In the genomic region with DNA sequence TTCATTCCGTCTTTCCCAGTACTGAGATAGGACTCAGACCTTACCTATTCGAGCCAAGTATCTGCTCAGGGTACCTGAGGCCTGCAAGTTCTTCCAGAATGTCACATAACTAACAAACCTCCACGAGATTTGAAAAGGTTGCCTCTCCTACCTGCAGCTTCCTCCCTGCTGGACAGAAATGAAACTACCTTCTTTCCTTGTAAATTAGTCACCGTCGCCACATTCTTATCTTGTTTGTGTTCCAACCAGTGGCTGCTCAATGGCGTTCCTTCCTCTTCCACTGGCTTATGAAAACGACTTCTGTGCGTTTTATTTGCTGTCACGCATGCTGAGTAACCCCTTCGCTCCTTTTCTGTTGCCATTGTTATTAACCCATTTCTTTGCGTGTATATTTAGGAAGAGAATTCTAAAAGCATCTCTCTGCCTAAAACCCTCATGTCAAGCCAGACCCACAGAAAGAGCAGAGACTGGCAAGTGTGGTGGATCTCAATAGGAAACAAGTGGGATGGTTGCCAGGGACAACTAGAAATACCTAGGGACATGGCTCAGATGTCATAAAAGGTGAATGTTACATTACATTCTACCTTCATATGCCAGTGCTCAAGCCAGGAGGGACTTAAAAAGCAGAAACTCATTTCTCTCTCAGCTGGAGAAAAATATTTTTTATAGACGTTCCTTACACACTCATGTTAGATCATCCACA, we compare ENCODE assay signal across 17 mouse cellular contexts.
"Had no signal": no experiment of that assay in that cellular context is flagged by ENCODE, and none has a peak within 500 bp of the region (broad histone marks: within the 10 kb centered on the region; RNA-seq: fewer than 3 reads in every experiment).

No protein-coding gene starts in this region.

- H3K4me2 ChIP-seq: limb, embryonic 13.5 days; midbrain, embryonic 15.5 days; neural tube, embryonic 12.5 days; stomach, embryonic 15.5 days had no signal

- ATAC-seq: intestine, embryonic 16.5 days; midbrain, embryonic 15.5 days had no signal

- H3K9ac ChIP-seq: limb, embryonic 13.5 days; liver, embryonic 14.5 days; midbrain, embryonic 15.5 days; neural tube, embryonic 12.5 days; stomach, embryonic 15.5 days had no signal

- H3K4me1 ChIP-seq: midbrain, embryonic 15.5 days; neural tube, embryonic 12.5 days had no signal

- DNase-seq: kidney, adult 8-10 months; kidney, postnatal 36 days; layer of hippocampus, adult 9-11 months; layer of hippocampus, postnatal 36 days; left cerebral cortex, postnatal 4 days; lung, postnatal 4 days; right cerebral cortex, postnatal 4 days; thymus, adult 18-20 months; thymus, postnatal 14 days had no signal

- H3K27ac ChIP-seq: kidney, postnatal 0 days; limb, embryonic 13.5 days; liver, embryonic 14.5 days; midbrain, embryonic 10.5 days; midbrain, embryonic 15.5 days; neural tube, embryonic 12.5 days had no signal

- H3K9me3 ChIP-seq: limb, embryonic 13.5 days; midbrain, embryonic 10.5 days; midbrain, embryonic 15.5 days; neural tube, embryonic 12.5 days; stomach, embryonic 15.5 days had no signal

- H3K4me3 ChIP-seq: limb, embryonic 13.5 days; midbrain, embryonic 10.5 days; midbrain, embryonic 15.5 days; neural tube, embryonic 12.5 days; stomach, embryonic 15.5 days had no signal

- H3K27me3 ChIP-seq: limb, embryonic 13.5 days; midbrain, embryonic 15.5 days; neural tube, embryonic 12.5 days; stomach, embryonic 15.5 days had no signal

- H3K36me3 ChIP-seq: midbrain, embryonic 10.5 days; midbrain, embryonic 15.5 days; neural tube, embryonic 12.5 days; stomach, embryonic 15.5 days had no signal
